Mouse (Mus musculus): Measurements from ENCODE around the gene Tmem270. TPM values are rescaled to one million over a fixed set of nuclear protein-coding genes. Genes with fewer than 3 reads are reported as not detected.

The Tmem270 gene
- polyA plus RNA-seq, 1 experiment, result not detected

DNA sequence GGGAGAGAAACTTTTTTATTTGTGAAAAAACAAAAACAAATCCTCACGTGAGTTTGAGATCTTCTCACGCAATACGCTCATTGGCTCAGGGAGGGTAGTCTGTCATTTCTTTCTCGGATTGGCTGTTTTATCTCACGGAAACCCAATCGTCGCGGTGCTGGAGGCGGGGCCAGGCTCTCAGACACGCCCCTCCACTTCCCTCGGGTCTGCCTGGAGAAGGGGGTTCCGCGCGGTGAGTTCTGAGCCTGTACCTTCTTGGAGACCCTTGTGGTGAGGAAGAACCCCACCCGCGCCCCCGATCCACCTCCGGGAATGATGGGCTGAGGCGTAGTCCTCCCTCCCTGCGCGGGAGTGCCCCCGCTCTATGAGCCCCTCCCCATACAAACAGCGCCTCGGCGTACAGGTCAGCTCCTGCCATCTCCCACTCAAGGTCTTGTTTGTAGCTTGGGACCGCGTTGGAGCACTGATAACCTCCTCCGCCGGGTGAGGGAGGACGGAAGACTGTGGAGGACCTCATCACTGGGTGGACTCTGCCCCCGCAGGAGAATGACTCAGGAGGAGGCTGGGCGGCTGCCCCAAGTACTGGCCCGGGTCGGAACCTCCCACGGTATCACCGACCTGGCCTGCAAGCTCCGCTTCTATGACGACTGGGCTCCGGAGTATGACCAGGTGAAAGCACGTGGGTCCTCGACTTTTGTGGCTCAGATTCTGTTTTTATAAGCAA lies 25.8 kb upstream of the Tmem270 start, which contains the start of gene Mettl27:
Gene Mettl27 (plus strand): TSS at position 190 of the 724 bp plus-strand sequence.
- WGBS, result under 1% methylated on average over 41 of the region's 41 CpGs
- H3K4me3 ChIP-seq (ENCODE audit: extremely low read depth, insufficient read depth, insufficient read length), result peak within 1 kb of the TSS; percentile 68
- no peaks in the 10 kb centered on the region for H3K36me3 ChIP-seq (ENCODE audit: control insufficient read depth, insufficient read depth, low read length)
- peak; percentile 70 to 80 for DNase-seq (ENCODE audit: low read depth in 1 of 2, low spot score in 2 of 2)
- TF ChIP-seq CTCF (IDR thresholded peaks at IDR 0.05; ENCODE audit: extremely low read depth, insufficient read depth, insufficient read length, insufficient replicate concordance) (no peak), POLR2A (IDR thresholded peaks at IDR 0.05; ENCODE audit: low read depth, low read length) (no peak)
- H3K4me1 ChIP-seq (ENCODE audit: control insufficient read depth, insufficient read depth, insufficient read length), result no peaks in the 10 kb centered on the region
- peak within 1 kb of the TSS; percentile 77 for H3K27ac ChIP-seq (ENCODE audit: insufficient read depth, low read length)
- no peaks in the 10 kb centered on the region for H3K27me3 ChIP-seq (ENCODE audit: control insufficient read depth, insufficient read depth, low read length)

DNA sequence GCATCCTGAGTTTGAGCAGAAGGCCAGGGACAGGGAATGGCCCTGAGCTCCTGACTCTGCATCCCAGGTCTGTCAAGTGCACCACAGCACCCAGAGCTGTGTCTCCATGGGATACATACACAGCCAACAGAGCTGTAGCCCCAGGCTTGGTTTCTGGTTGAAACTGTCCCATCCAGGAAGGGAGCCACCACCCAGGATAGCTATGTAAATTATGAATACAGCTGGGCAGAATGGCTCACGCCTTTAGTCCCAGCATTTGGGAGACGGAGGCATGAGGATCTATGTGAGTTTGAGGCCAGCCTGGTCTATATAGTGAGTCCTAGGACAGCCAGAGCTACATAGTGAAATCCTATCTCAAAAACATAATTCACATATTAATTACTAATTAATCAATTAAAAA lies 23.5 kb upstream of the Tmem270 start:
- TF ChIP-seq POLR2A (IDR thresholded peaks at IDR 0.05; ENCODE audit: low read depth, low read length) (no peak), CTCF (IDR thresholded peaks at IDR 0.05; ENCODE audit: extremely low read depth, insufficient read depth, insufficient read length, insufficient replicate concordance) (no peak)
- no peak for DNase-seq (ENCODE audit: low read depth in 1 of 2, low spot score in 2 of 2)
- Histone ChIP-seq H3K4me3 (ENCODE audit: extremely low read depth, insufficient read depth, insufficient read length) (no peak overlapping the region), H3K4me1 (ENCODE audit: control insufficient read depth, insufficient read depth, insufficient read length) (no peaks in the 10 kb centered on the region), H3K27me3 (ENCODE audit: control insufficient read depth, insufficient read depth, low read length) (no peaks in the 10 kb centered on the region), H3K27ac (ENCODE audit: insufficient read depth, low read length) (no peak overlapping the region), H3K36me3 (ENCODE audit: control insufficient read depth, insufficient read depth, low read length) (no peaks in the 10 kb centered on the region)
- WGBS, result 94% methylated on average over 2 of the region's 2 CpGs

DNA sequence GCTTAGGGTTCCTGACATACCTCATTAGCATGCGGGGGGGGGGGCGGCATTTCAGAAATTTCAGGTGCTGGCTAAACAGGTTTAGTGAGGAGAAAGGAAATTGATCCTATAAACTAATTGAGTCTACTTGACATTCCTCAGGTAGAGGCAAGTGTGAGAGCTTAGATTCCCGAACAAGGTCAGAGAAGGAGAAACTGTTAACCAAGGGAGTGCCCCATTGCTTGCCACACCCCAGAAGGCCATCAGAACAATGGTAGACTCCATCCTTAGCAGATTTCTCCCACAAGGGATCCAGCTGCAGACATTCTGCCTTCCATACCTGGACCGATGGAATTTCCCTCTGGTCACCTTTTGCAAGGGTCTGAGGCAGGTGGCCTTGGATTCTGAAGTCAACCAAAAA lies 20.2 kb upstream of the Tmem270 start:
- Histone ChIP-seq H3K36me3 (ENCODE audit: control insufficient read depth, insufficient read depth, low read length) (no peaks in the 10 kb centered on the region), H3K27me3 (ENCODE audit: control insufficient read depth, insufficient read depth, low read length) (no peaks in the 10 kb centered on the region), H3K27ac (ENCODE audit: insufficient read depth, low read length) (no peak overlapping the region), H3K4me3 (ENCODE audit: extremely low read depth, insufficient read depth, insufficient read length) (no peak overlapping the region), H3K4me1 (ENCODE audit: control insufficient read depth, insufficient read depth, insufficient read length) (no peaks in the 10 kb centered on the region)
- WGBS, result 91% methylated on average over 4 of the region's 4 CpGs
- TF ChIP-seq CTCF (IDR thresholded peaks at IDR 0.05; ENCODE audit: extremely low read depth, insufficient read depth, insufficient read length, insufficient replicate concordance) (no peak), POLR2A (IDR thresholded peaks at IDR 0.05; ENCODE audit: low read depth, low read length) (no peak)
- no peak for DNase-seq (ENCODE audit: low read depth in 1 of 2, low spot score in 2 of 2)

DNA sequence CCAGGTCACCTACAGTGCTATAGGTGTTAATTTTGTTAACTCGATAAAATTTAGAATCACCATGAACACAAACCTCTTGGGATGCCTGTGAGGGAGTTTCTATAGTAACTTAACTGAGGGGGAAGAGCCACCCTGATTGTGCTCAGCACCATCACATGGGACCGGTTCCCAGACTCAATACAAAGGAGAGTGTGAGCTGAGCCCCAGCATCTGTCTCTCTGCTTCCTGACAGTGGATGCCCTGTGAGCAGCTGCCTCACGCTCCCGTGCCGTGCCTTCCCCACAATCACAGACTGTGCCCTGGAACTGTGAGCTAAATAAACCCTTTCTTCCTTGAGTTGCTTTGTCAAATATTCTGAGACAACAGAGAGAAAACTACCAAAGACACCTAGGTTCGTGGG lies 16.6 kb upstream of the Tmem270 start:
- WGBS, result 77% methylated on average over 6 of the region's 6 CpGs
- TF ChIP-seq CTCF (IDR thresholded peaks at IDR 0.05; ENCODE audit: extremely low read depth, insufficient read depth, insufficient read length, insufficient replicate concordance) (no peak), POLR2A (IDR thresholded peaks at IDR 0.05; ENCODE audit: low read depth, low read length) (no peak)
- no peak overlapping the region for H3K27ac ChIP-seq (ENCODE audit: insufficient read depth, low read length)
- no peaks in the 10 kb centered on the region for H3K36me3 ChIP-seq (ENCODE audit: control insufficient read depth, insufficient read depth, low read length)
- H3K27me3 ChIP-seq (ENCODE audit: control insufficient read depth, insufficient read depth, low read length), result no peaks in the 10 kb centered on the region
- H3K4me1 ChIP-seq (ENCODE audit: control insufficient read depth, insufficient read depth, insufficient read length), result no peaks in the 10 kb centered on the region
- no peak for DNase-seq (ENCODE audit: low read depth in 1 of 2, low spot score in 2 of 2)
- H3K4me3 ChIP-seq (ENCODE audit: extremely low read depth, insufficient read depth, insufficient read length), result no peak overlapping the region

DNA sequence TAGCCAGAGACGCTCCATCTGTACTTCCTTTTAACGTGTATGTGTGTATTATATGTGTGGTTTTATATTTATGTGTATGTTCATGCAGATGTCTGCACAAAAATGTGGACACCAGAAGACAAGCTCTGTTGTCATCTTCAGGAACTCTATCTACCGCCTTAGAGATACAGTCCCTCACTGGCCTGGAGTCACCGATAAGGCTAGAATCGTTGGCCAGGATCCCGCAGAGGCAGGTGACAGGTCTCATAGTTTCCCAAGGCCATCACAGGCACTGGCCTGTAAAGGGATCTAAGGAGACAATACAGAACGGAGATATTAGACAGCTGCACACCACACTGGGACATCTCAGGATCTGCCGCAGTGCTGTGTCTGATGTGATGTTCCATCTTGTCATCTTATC lies 14.6 kb upstream of the Tmem270 start:
- H3K36me3 ChIP-seq (ENCODE audit: control insufficient read depth, insufficient read depth, low read length), result no peaks in the 10 kb centered on the region
- H3K27me3 ChIP-seq (ENCODE audit: control insufficient read depth, insufficient read depth, low read length), result no peaks in the 10 kb centered on the region
- H3K27ac ChIP-seq (ENCODE audit: insufficient read depth, low read length), result no peak overlapping the region
- no peaks in the 10 kb centered on the region for H3K4me1 ChIP-seq (ENCODE audit: control insufficient read depth, insufficient read depth, insufficient read length)
- 76% methylated on average over 8 of the region's 8 CpGs for WGBS
- no peak for TF ChIP-seq CTCF (IDR thresholded peaks at IDR 0.05; ENCODE audit: extremely low read depth, insufficient read depth, insufficient read length, insufficient replicate concordance)
- DNase-seq (ENCODE audit: low read depth in 1 of 2, low spot score in 2 of 2), result no peak
- H3K4me3 ChIP-seq (ENCODE audit: extremely low read depth, insufficient read depth, insufficient read length), result no peak overlapping the region

DNA sequence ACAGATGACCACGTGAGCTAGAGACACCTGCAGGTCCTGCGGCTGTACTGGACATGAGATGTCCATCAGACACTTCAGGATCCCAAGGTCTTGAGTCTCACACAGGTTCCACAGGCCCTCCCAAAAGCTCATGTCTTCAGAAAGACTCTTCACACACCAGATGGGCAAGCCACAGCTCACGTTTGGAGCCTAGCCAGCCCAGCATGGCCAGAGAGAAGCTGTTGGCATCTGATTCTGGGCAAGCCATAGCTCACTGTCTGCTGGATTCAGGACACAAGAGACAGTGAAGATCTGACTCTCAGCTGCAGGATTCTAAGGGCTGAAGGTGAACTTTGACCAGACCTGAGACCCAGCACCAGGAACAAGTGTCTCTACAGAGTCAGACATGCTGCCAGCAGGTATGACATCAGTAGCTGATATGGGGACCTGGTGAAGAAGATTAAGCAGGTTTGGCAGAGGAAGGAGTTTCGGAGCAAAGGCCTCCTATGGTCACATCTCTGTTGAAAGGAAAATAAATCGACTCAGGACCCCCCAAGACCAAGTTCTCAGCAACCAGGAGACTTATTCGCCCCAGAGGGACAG lies 13.7 kb upstream of the Tmem270 start:
- WGBS, result 72% methylated on average over 6 of the region's 6 CpGs
- Histone ChIP-seq H3K4me1 (ENCODE audit: control insufficient read depth, insufficient read depth, insufficient read length) (no peaks in the 10 kb centered on the region), H3K4me3 (ENCODE audit: extremely low read depth, insufficient read depth, insufficient read length) (no peak overlapping the region), H3K27me3 (ENCODE audit: control insufficient read depth, insufficient read depth, low read length) (no peaks in the 10 kb centered on the region), H3K36me3 (ENCODE audit: control insufficient read depth, insufficient read depth, low read length) (no peaks in the 10 kb centered on the region), H3K27ac (ENCODE audit: insufficient read depth, low read length) (peak overlapping the region; percentile 49; the same call in 1 of the 2 replicates)
- no peak for TF ChIP-seq CTCF (IDR thresholded peaks at IDR 0.05; ENCODE audit: extremely low read depth, insufficient read depth, insufficient read length, insufficient replicate concordance)
- TF ChIP-seq POLR2A (IDR thresholded peaks at IDR 0.05; ENCODE audit: low read depth, low read length), result no peak
- no peak for DNase-seq (ENCODE audit: low read depth in 1 of 2, low spot score in 2 of 2)

DNA sequence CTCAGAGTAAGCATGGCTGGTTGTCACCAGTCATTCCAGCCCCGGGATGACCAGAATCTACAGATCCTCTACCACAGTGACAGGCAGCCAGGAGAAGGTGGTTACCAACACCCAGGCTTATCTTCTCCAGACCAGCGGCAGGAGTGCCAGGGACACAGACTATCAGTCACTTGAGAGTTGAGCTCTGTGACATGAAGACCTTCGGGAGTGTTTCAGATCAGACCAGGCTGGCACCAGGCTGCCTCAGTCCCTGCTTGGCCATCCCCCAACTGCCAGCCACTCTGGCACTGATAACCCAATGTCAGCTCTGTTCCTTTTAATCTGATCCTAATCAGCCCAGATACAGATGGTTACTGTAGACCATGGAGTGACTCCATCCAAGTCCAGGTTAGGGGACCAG lies 12.6 kb upstream of the Tmem270 start:
- DNase-seq (ENCODE audit: low read depth in 1 of 2, low spot score in 2 of 2), result no peak
- peak overlapping the region; percentile 49; the same call in 1 of the 2 replicates for H3K27ac ChIP-seq (ENCODE audit: insufficient read depth, low read length)
- no peaks in the 10 kb centered on the region for H3K36me3 ChIP-seq (ENCODE audit: control insufficient read depth, insufficient read depth, low read length)
- TF ChIP-seq CTCF (IDR thresholded peaks at IDR 0.05; ENCODE audit: extremely low read depth, insufficient read depth, insufficient read length, insufficient replicate concordance), result no peak
- TF ChIP-seq POLR2A (IDR thresholded peaks at IDR 0.05; ENCODE audit: low read depth, low read length), result no peak
- WGBS, result 85% methylated on average over 3 of the region's 3 CpGs
- H3K4me1 ChIP-seq (ENCODE audit: control insufficient read depth, insufficient read depth, insufficient read length), result no peaks in the 10 kb centered on the region
- no peaks in the 10 kb centered on the region for H3K27me3 ChIP-seq (ENCODE audit: control insufficient read depth, insufficient read depth, low read length)
- no peak overlapping the region for H3K4me3 ChIP-seq (ENCODE audit: extremely low read depth, insufficient read depth, insufficient read length)
